Mouse (Mus musculus) v-Abl transformed pro-B cells (cell line): Measurements from ENCODE around the gene Rarg.

Source experiments
- in situ Hi-C, 2 experiments: fragments of 400-800 bp; cut with MboI; formaldehyde crosslinking; loops; one replicate each; pipeline ENCODE4 v1.15.1; 2025; ENCODE audit not compliant: unreplicated experiment in 2 of 2

Rarg gene

GRCm38 (mm10) chr15:102257202-102258075, at the start of gene Rarg:
Rarg (minus strand) TSS chr15:102257517.
- in situ Hi-C loops: no loop called here

GRCm38 (mm10) chr15:102302542-102302941, 45.2 kb upstream of the Rarg start:
- in situ Hi-C loops: no loop called here

- in situ Hi-C loops: no loop called here
Measured at GRCm38 (mm10) chr15:102296368-102297006, 39.2 kb upstream of the Rarg start.

GRCm38 (mm10) chr15:102295633-102296367, 38.5 kb upstream of the Rarg start, which contains the start of gene Espl1:
Espl1 (plus strand) TSS chr15:102296266.
- in situ Hi-C loops: no loop called here

GRCm38 (mm10) chr15:102287395-102287794, 30.1 kb upstream of the Rarg start:
- in situ Hi-C loops: loop anchor here (5.0 to 10.0 kb wide), 3 partner anchors 90 to 157 kb away; partner anchors contain the start of gene Amhr2 (in 1 of the 2)

- in situ Hi-C loops: loop anchor here in 1 of 2 experiments (5.0 to 10.0 kb wide), 3 partner anchors 34 to 161 kb away; partner anchors contain the start of gene Amhr2
Measured at GRCm38 (mm10) chr15:102283648-102284047, 26.3 kb upstream of the Rarg start.

- in situ Hi-C loops: loop anchor here in 1 of 2 experiments (5.0 to 10.0 kb wide), 3 partner anchors 35 to 162 kb away; partner anchors contain the start of gene Amhr2
Measured at GRCm38 (mm10) chr15:102282463-102283292, 25.4 kb upstream of the Rarg start.

- in situ Hi-C loops: loop anchor here in 1 of 2 experiments (5.0 to 10.0 kb wide), 3 partner anchors 33 to 164 kb away; partner anchors contain the start of gene Amhr2
Measured at GRCm38 (mm10) chr15:102280623-102281022, 23.3 kb upstream of the Rarg start.

- in situ Hi-C loops: loop anchor here in 1 of 2 experiments (5.0 to 10.0 kb wide), 3 partner anchors 33 to 165 kb away; partner anchors contain the start of gene Amhr2
Measured at GRCm38 (mm10) chr15:102279783-102280520, 22.6 kb upstream of the Rarg start.

GRCm38 (mm10) chr15:102279092-102279782, 21.9 kb upstream of the Rarg start, which contains the start of gene Mfsd5:
Mfsd5 (plus strand) TSS chr15:102279454.
- in situ Hi-C loops: no loop called here

GRCm38 (mm10) chr15:102278726-102279091, 21.4 kb upstream of the Rarg start:
- in situ Hi-C loops: no loop called here

- in situ Hi-C loops: loop anchor here in 1 of 2 experiments (5.0 kb wide), 1 partner anchor 37 kb away; no protein-coding TSS in a partner anchor
Measured at GRCm38 (mm10) chr15:102273982-102274716, 16.8 kb upstream of the Rarg start.

- in situ Hi-C loops: loop anchor here in 1 of 2 experiments (5.0 kb wide), 1 partner anchor 34 kb away; no protein-coding TSS in a partner anchor
Measured at GRCm38 (mm10) chr15:102271441-102271840, 14.1 kb upstream of the Rarg start.

GRCm38 (mm10) chr15:102270274-102270960, 13.1 kb upstream of the Rarg start, which contains the start of gene Gm9918:
Gm9918 (plus strand) TSS chr15:102270563.
- in situ Hi-C loops: loop anchor here in 1 of 2 experiments (5.0 kb wide), 1 partner anchor 33 kb away; no protein-coding TSS in a partner anchor

GRCm38 (mm10) chr15:102265548-102265947, 8.2 kb upstream of the Rarg start:
- in situ Hi-C loops: no loop called here

GRCm38 (mm10) chr15:102263037-102263436, 5.7 kb upstream of the Rarg start:
- in situ Hi-C loops: no loop called here

GRCm38 (mm10) chr15:102262582-102262981, 5.3 kb upstream of the Rarg start:
- in situ Hi-C loops: no loop called here
